Mouse (Mus musculus) liver, adult 2 months (tissue): ENCODE measurements around the gene Brms1. TPM values are rescaled to one million over a fixed set of nuclear protein-coding genes. Genes with fewer than 3 reads are reported as not detected.

ENCODE experiments used
- DNase-seq: peaks from one replicate; pipeline ENCODE4 v3.0.0-alpha.2; 2011; ENCODE audit warnings: low read depth, low spot score; ENCODE audit errors: extremely low read depth
- H3K27ac ChIP-seq: fragments of 200-500 bp; replicated peaks from 2 replicates; pipeline ENCODE4 v1.5.1; 2012; ENCODE audit warnings: low read depth, mild to moderate bottlenecking, control low read depth, inconsistent platforms, low read length; ENCODE audit not compliant: insufficient read depth
- H3K27me3 ChIP-seq: fragments of 200-500 bp; 2 replicates; pipeline ENCODE4 v1.6.1; 2012; ENCODE audit warnings: mild to moderate bottlenecking, moderate library complexity, low read length, inconsistent platforms; ENCODE audit not compliant: control insufficient read depth, insufficient read depth
- H3K36me3 ChIP-seq: fragments of 200-500 bp; 2 replicates; pipeline ENCODE4 v1.6.1; 2012; ENCODE audit warnings: low read length, inconsistent platforms; ENCODE audit not compliant: control insufficient read depth, insufficient read depth
- H3K4me1 ChIP-seq: fragments of 200-500 bp; 2 replicates; pipeline ENCODE4 v1.6.1; 2011; ENCODE audit warnings: low read length; ENCODE audit not compliant: control insufficient read depth, insufficient read depth
- H3K4me3 ChIP-seq: fragments of 200-500 bp; 2 replicates; pipeline ENCODE4 v1.5.1; 2011; ENCODE audit warnings: low read depth, mild to moderate bottlenecking, control low read depth, low read length, moderate library complexity; ENCODE audit not compliant: insufficient read depth
- H3K79me2 ChIP-seq: fragments of 200-500 bp; 2 replicates; pipeline ENCODE4 v1.6.1; 2012; ENCODE audit warnings: inconsistent platforms, mild to moderate bottlenecking, low read length, moderate library complexity; ENCODE audit not compliant: control insufficient read depth, insufficient read depth
- H3K9ac ChIP-seq: fragments of 200-500 bp; 2 replicates; pipeline ENCODE4 v1.6.1; 2012; ENCODE audit warnings: low read depth, mild to moderate bottlenecking, control low read depth, inconsistent platforms, low read length
- CTCF ChIP-seq: fragments of 200-500 bp; IDR thresholded peaks from 2 replicates; pipeline ENCODE4 v1.5.1; 2011; ENCODE audit warnings: low read depth, low read length, control low read depth
- POLR2A ChIP-seq: fragments of 200-500 bp; IDR thresholded peaks from 2 replicates; pipeline ENCODE4 v1.6.1; 2011; ENCODE audit warnings: low read length, control low read depth; ENCODE audit not compliant: insufficient read depth; ENCODE audit errors: extremely low read depth
- WGBS: fragments of 180-500 bp; shearing (Covaris S2); methylation state at CpG from one replicate; pipeline ENCODE4 v1.1.7; 2018; 5-methylcytosine and 5-hydroxymethylcytosine counted together
- polyA plus RNA-seq: library from polyadenylated mRNA; depleted of rRNA; stranded (reverse); fragments of >200 nt; gene quantifications from 2 replicates; pipeline ENCODE4 v1.2.3, GENCODE M21; 2012
- total RNA-seq: library from RNA; depleted of rRNA; stranded (reverse); fragments of >200 nt; gene quantifications from 2 replicates; pipeline ENCODE4 v1.2.3, GENCODE M21; 2014

Gene Brms1
- total and polyA plus RNA-seq, 2 experiments, result 13.2 to 22.6 TPM

DNA sequence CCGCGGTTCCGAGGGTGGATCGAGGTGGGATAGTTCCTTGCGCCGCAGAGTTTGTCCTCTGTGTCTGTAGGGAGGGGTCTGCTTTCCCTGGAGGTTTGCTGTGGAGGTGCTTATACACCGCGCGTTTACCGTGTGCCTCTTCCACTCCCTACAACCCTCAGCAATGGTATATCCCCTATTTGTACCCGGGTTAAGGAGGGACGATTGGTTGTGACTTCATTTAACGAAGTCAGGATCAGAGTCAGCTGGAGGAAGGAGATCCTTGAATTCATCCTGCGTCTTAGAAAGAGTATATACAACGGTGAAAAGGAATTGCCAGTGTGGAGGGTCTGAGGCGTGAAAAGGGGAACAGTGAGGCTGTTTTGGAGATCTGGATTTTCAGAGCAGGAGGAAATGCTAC is 434 bp downstream of the Brms1 start:
- Histone ChIP-seq H3K4me3 (peak overlapping the region; percentile 89), H3K79me2 (peaks cover 9% of the 10 kb centered on the region; the same call in 1 of the 2 replicates), H3K36me3 (no peaks in the 10 kb centered on the region; the same call in 1 of the 2 replicates), H3K9ac (peak overlapping the region; percentile 93), H3K27me3 (no peaks in the 10 kb centered on the region), H3K4me1 (peaks cover 13% of the 10 kb centered on the region), H3K27ac (peak overlapping the region; percentile 32)
- TF ChIP-seq CTCF (no peak), POLR2A (no peak)
- DNase-seq, result no peak
- WGBS, result 2% methylated on average over 16 of the region's 16 CpGs

DNA sequence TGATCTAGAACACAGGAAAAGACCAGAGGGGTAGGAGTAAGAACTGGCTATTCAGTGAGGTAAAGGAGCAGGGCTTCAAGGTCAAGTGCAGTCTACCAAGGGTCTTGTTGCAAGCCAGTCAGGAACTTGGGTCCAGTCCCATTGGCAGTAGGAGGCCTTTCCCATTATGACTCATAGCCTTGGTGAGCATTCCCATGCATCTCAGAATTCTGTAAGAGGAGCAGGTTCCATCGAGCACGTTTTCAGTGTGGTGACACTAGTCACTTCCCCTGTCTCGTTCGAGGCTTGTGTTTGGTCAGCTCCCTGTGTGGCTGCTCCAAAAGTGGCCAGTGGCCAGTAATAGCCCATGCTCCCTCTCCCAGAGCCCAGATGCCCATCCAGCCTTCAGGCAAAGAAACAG is 4.4 kb downstream of the Brms1 start:
- no peak for DNase-seq

DNA sequence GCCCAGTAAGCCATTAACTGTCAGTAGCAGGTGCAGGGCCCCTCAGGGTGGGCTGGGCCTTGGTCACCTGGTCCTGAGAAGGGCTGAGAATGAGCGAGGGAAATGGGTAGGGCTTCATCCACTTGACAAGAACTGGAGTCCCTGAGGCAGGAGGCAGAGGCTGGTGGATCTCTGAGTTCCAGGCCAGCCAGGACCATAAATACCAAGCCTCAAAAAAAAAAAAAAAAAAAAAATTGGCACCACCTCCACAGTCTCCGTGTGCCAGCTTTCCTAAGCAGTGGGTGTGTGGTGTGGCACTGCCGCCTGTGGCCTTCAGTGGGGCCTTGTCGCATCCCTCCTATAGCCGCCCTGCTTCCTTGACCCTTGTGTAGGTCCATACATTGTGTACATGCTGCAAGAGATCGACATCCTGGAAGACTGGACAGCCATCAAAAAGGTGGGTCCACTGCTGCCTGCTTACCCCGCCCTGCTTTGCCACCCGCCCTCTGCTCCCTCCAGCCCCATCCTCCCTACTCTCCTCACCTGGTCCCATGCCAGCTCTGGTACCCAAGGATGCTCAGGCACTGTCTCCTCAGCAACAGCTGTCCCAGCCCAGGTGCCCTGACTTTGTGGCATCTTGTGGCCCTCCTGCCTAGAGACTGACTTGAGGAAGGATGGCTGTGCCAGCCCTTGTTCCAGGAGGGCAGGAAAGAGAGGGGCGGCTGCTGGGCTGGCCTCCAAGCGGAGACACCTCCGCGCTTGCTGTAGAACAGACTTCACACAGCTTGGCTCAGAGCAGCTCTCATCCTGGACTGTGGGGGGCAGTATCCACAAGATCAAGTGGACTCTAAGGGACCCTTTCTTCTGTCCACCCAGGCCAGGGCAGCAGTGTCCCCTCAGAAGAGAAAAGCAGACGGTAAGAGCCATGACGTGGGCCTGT is 7.2 kb downstream of the Brms1 start:
- H3K4me1 ChIP-seq, result no peaks in the 10 kb centered on the region
- H3K27ac ChIP-seq, result no peak overlapping the region
- 86% methylated on average over 14 of the region's 14 CpGs for WGBS
- H3K9ac ChIP-seq, result no peak overlapping the region
- peaks cover 2% of the 10 kb centered on the region; the same call in 1 of the 2 replicates for H3K36me3 ChIP-seq
- H3K79me2 ChIP-seq, result no peaks in the 10 kb centered on the region
- DNase-seq, result no peak
- H3K27me3 ChIP-seq, result no peaks in the 10 kb centered on the region
- no peak overlapping the region for H3K4me3 ChIP-seq
- TF ChIP-seq CTCF, result no peak
- no peak for TF ChIP-seq POLR2A

More for the DNA sequence above, 4.4 kb downstream of the Brms1 start:
- WGBS, result 67% methylated on average over 4 of the region's 4 CpGs
- TF ChIP-seq CTCF (no peak), POLR2A (no peak)
- Histone ChIP-seq H3K79me2 (no peaks in the 10 kb centered on the region), H3K4me1 (peaks cover 4% of the 10 kb centered on the region; the same call in 1 of the 2 replicates), H3K9ac (no peak overlapping the region), H3K27ac (no peak overlapping the region), H3K27me3 (no peaks in the 10 kb centered on the region), H3K4me3 (no peak overlapping the region), H3K36me3 (peaks cover 2% of the 10 kb centered on the region; the same call in 1 of the 2 replicates)

DNA sequence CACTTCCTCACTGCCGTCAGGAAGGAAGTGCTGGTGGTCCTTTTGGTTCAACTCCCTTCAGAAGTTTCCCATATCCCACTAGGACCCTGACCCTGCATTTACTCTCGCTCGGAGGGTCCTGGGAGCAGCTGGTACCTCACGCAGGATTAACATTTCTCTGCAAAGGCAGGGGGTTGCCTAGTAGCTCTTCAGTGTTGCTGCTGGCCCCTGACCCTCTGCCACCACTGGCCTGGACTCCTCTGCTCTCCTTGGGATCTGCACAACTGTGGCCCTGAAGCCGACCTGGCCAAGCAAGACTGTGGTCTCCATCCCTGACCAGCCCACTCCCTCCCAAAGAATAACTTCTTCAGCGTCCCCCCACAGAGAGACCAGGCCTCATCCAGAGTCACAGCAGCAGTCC is 8.2 kb downstream of the Brms1 start:
- H3K27ac ChIP-seq, result no peak overlapping the region
- peaks cover 2% of the 10 kb centered on the region; the same call in 1 of the 2 replicates for H3K36me3 ChIP-seq
- no peak overlapping the region for H3K9ac ChIP-seq
- no peaks in the 10 kb centered on the region for H3K79me2 ChIP-seq
- H3K27me3 ChIP-seq, result no peaks in the 10 kb centered on the region
- 92% methylated on average over 6 of the region's 6 CpGs for WGBS
- no peaks in the 10 kb centered on the region for H3K4me1 ChIP-seq
- TF ChIP-seq POLR2A (no peak), CTCF (no peak)
- no peak overlapping the region for H3K4me3 ChIP-seq
- no peak for DNase-seq

DNA sequence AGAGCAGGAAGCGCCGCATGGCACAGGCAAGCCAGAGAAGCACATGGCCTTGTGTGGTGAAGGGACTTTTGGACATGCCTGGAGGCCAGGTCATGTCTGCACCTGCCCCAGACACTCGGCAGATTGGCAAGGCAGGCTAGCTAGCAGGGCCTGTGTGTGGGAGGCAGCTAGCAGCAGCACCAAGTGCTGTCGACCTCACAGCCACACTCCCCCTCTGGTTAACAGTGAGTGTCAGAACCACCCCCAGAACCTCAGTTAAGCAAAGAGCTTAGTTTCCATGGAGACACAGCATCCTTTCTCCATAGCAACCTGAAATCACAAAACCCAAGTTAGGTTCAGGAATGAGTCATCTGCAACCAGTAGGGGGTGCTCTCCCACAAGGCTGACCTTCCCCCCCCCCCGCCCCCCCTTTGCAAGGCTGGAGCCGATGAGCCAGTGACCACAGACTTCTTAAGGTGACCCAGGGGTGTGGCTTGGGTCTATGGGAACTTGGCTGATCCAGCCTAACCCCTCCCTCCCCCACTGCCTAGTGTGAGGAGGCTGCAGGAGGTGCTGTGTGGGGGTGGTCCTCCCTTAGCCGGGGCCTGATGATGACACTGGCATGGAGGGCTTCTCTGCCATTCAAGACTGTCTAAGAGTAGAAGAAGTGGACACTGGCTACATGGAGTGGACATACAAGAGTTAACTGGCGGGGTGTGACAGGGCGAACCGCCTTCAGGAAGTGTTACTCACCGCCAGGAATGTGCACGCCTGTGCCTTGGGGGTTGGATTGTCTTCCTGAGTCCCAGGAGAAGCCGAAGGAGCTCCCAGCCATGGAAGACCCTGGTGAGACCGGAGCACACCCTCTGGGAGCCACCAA is 9.1 kb downstream of the Brms1 start, which contains the start of gene Rin1:
Rin1 (plus strand) TSS at position 435 of the 859 bp plus-strand sequence.
- 0 out of 2 replicates have a peak within 1 kb of the TSS, but pooled peaks have one; percentile 10 for H3K9ac ChIP-seq
- no peaks in the 10 kb centered on the region for H3K4me1 ChIP-seq
- no peak within 1 kb of the TSS for H3K27ac ChIP-seq
- 32% methylated on average over 14 of the region's 14 CpGs for WGBS
- peaks cover 2% of the 10 kb centered on the region; the same call in 1 of the 2 replicates for H3K36me3 ChIP-seq
- peak within 1 kb of the TSS; percentile 33; the same call in 1 of the 2 replicates for H3K4me3 ChIP-seq
- H3K27me3 ChIP-seq, result no peaks in the 10 kb centered on the region
- TF ChIP-seq POLR2A (no peak), CTCF (peak; percentile 17; the same call in 1 of the 2 replicates)
- peak; percentile 16 for DNase-seq
- no peaks in the 10 kb centered on the region for H3K79me2 ChIP-seq
